Mouse (Mus musculus) forebrain, embryonic 16.5 days (tissue): ENCODE results near the gene Kcnab1. TPM values are rescaled to one million over a fixed set of nuclear protein-coding genes. Genes with fewer than 3 reads are reported as not detected.

Experiments
- ATAC-seq: fragments of 200-750 bp; cut with Nextera tagmentation; 2 replicates; pipeline ENCODE4 v1.8.0; 2017; ENCODE audit warnings: mild to moderate bottlenecking, moderate library complexity
- H3K27ac ChIP-seq: fragments of 300-500 bp; sonication (generic); 2 replicates; pipeline ENCODE4 v1.5.1; 2014; ENCODE audit warnings: low read length, control low read depth
- H3K27me3 ChIP-seq: fragments of 300-500 bp; sonication (generic); replicated peaks from 2 replicates; pipeline ENCODE4 v1.6.1; 2014; ENCODE audit warnings: low read length; ENCODE audit not compliant: control insufficient read depth, insufficient read depth
- H3K36me3 ChIP-seq: fragments of 300-500 bp; sonication (generic); 2 replicates; pipeline ENCODE4 v1.6.1; 2014; ENCODE audit not compliant: control insufficient read depth, insufficient read depth
- H3K4me1 ChIP-seq: fragments of 300-500 bp; sonication (generic); replicated peaks from 2 replicates; pipeline ENCODE4 v1.6.1; 2014; ENCODE audit warnings: low read length; ENCODE audit not compliant: control insufficient read depth, insufficient read depth
- H3K4me2 ChIP-seq: fragments of 300-500 bp; sonication (generic); 2 replicates; pipeline ENCODE4 v1.6.1; 2014; ENCODE audit warnings: mild to moderate bottlenecking, low read length, control low read depth
- H3K4me3 ChIP-seq: fragments of 300-500 bp; sonication (generic); replicated peaks from 2 replicates; pipeline ENCODE4 v1.5.1; 2014; ENCODE audit warnings: mild to moderate bottlenecking, low read length, control low read depth
- H3K9ac ChIP-seq: fragments of 300-500 bp; sonication (generic); replicated peaks from 2 replicates; pipeline ENCODE4 v1.6.1; 2014; ENCODE audit warnings: low read depth, low read length, control low read depth
- H3K9me3 ChIP-seq: fragments of 300-500 bp; sonication (generic); 2 replicates; pipeline ENCODE4 v1.6.1; 2016; ENCODE audit warnings: low read length; ENCODE audit not compliant: control insufficient read depth
- WGBS: fragments of 180-500 bp; shearing (Covaris S2); extraction: QIAGEN DNeasy Blood & Tissue Kit; methylation state at CpG from one replicate; pipeline ENCODE4 v1.1.7; 2014; 5-methylcytosine and 5-hydroxymethylcytosine counted together
- polyA plus RNA-seq: library from polyadenylated mRNA; unstranded; fragments of >200 nt; fragmentation: Nextera tagmentation; extraction: Ambion mirVana; gene quantifications from 2 replicates; pipeline ENCODE4 v1.2.1, GENCODE M21; 2015

Gene Kcnab1
- polyA plus RNA-seq, 1 experiment from 2014 or later = 8.9 TPM

- Histone ChIP-seq H3K27ac (no peak overlapping the region), H3K27me3 (no peaks in the 10 kb centered on the region), H3K9ac (no peak overlapping the region), H3K4me3 (no peak overlapping the region), H3K4me1 (peaks cover 11% of the 10 kb centered on the region; the same call in 1 of the 2 replicates), H3K36me3 (no peaks in the 10 kb centered on the region), H3K9me3 (no peaks in the 10 kb centered on the region), H3K4me2 (no peak overlapping the region)
- no peak for ATAC-seq
Observed at GRCm38 (mm10) chr3:65220287-65220686, 111.1 kb downstream of the Kcnab1 start.

- ATAC-seq = no peak
- Histone ChIP-seq H3K9ac (no peak overlapping the region), H3K4me2 (no peak overlapping the region), H3K4me1 (no peaks in the 10 kb centered on the region), H3K36me3 (no peaks in the 10 kb centered on the region), H3K9me3 (no peaks in the 10 kb centered on the region), H3K27ac (no peak overlapping the region), H3K4me3 (no peak overlapping the region), H3K27me3 (no peaks in the 10 kb centered on the region)
- 93% methylated on average over 2 of the region's 2 CpGs for WGBS
Observed at GRCm38 (mm10) chr3:65223635-65224034, 114.5 kb downstream of the Kcnab1 start.

- ATAC-seq = no peak
- WGBS = 87% methylated on average over 1 of the region's 1 CpGs
- no peak overlapping the region for H3K27ac ChIP-seq
- H3K4me2 ChIP-seq = no peak overlapping the region
- no peaks in the 10 kb centered on the region for H3K4me1 ChIP-seq
- H3K9me3 ChIP-seq = peaks cover 4% of the 10 kb centered on the region; the same call in 1 of the 2 replicates
- no peaks in the 10 kb centered on the region for H3K27me3 ChIP-seq
- H3K4me3 ChIP-seq = no peak overlapping the region
- no peak overlapping the region for H3K9ac ChIP-seq
- H3K36me3 ChIP-seq = no peaks in the 10 kb centered on the region
Observed at GRCm38 (mm10) chr3:65230978-65231377, 121.8 kb downstream of the Kcnab1 start.

GRCm38 (mm10) chr3:65231419-65232090 lies 122.4 kb downstream of the Kcnab1 start:
- Histone ChIP-seq H3K27ac (no peak overlapping the region), H3K36me3 (no peaks in the 10 kb centered on the region), H3K9ac (no peak overlapping the region), H3K4me3 (no peak overlapping the region), H3K4me2 (no peak overlapping the region), H3K4me1 (no peaks in the 10 kb centered on the region), H3K9me3 (peaks cover 9% of the 10 kb centered on the region; the same call in 1 of the 2 replicates), H3K27me3 (no peaks in the 10 kb centered on the region)
- WGBS = 83% methylated on average over 11 of the region's 11 CpGs
- peak; percentile 64 for ATAC-seq

GRCm38 (mm10) chr3:65249023-65249422 lies 139.8 kb downstream of the Kcnab1 start:
- Histone ChIP-seq H3K4me3 (no peak overlapping the region), H3K4me2 (no peak overlapping the region), H3K27ac (no peak overlapping the region), H3K9ac (no peak overlapping the region), H3K4me1 (no peaks in the 10 kb centered on the region), H3K9me3 (no peaks in the 10 kb centered on the region), H3K36me3 (no peaks in the 10 kb centered on the region), H3K27me3 (no peaks in the 10 kb centered on the region)
- 63% methylated on average over 6 of the region's 6 CpGs for WGBS
- no peak for ATAC-seq

GRCm38 (mm10) chr3:65260521-65260920 lies 151.3 kb downstream of the Kcnab1 start:
- no peak for ATAC-seq
- no peak overlapping the region for H3K27ac ChIP-seq
- WGBS = 90% methylated on average over 4 of the region's 4 CpGs

GRCm38 (mm10) chr3:65262506-65263422 lies 153.6 kb downstream of the Kcnab1 start:
- no peak overlapping the region for H3K4me3 ChIP-seq
- no peaks in the 10 kb centered on the region for H3K27me3 ChIP-seq
- no peaks in the 10 kb centered on the region for H3K4me1 ChIP-seq
- H3K36me3 ChIP-seq = no peaks in the 10 kb centered on the region
- H3K4me2 ChIP-seq = no peak overlapping the region
- no peak overlapping the region for H3K27ac ChIP-seq
- 88% methylated on average over 12 of the region's 12 CpGs for WGBS
- no peak for ATAC-seq
- no peaks in the 10 kb centered on the region for H3K9me3 ChIP-seq
- H3K9ac ChIP-seq = no peak overlapping the region

More at GRCm38 (mm10) chr3:65260521-65260920, 151.3 kb downstream of the Kcnab1 start:
- no peak overlapping the region for H3K4me2 ChIP-seq
- no peaks in the 10 kb centered on the region for H3K4me1 ChIP-seq
- no peaks in the 10 kb centered on the region for H3K27me3 ChIP-seq
- no peak overlapping the region for H3K9ac ChIP-seq
- H3K4me3 ChIP-seq = no peak overlapping the region
- no peaks in the 10 kb centered on the region for H3K9me3 ChIP-seq
- no peaks in the 10 kb centered on the region for H3K36me3 ChIP-seq

GRCm38 (mm10) chr3:65273317-65273716 lies 164.1 kb downstream of the Kcnab1 start:
- H3K27me3 ChIP-seq = no peaks in the 10 kb centered on the region
- H3K4me2 ChIP-seq = no peak overlapping the region
- WGBS = 83% methylated on average over 1 of the region's 1 CpGs
- no peak for ATAC-seq
- no peaks in the 10 kb centered on the region for H3K36me3 ChIP-seq
- no peak overlapping the region for H3K9ac ChIP-seq
- H3K4me1 ChIP-seq = no peaks in the 10 kb centered on the region
- no peak overlapping the region for H3K27ac ChIP-seq
- no peaks in the 10 kb centered on the region for H3K9me3 ChIP-seq
- no peak overlapping the region for H3K4me3 ChIP-seq

GRCm38 (mm10) chr3:65277777-65278176 lies 168.6 kb downstream of the Kcnab1 start:
- H3K9me3 ChIP-seq = no peaks in the 10 kb centered on the region
- WGBS = 56% methylated on average over 10 of the region's 10 CpGs
- ATAC-seq = peak; percentile 62; the same call in 1 of the 2 replicates
- H3K4me2 ChIP-seq = no peak overlapping the region
- H3K36me3 ChIP-seq = no peaks in the 10 kb centered on the region
- no peak overlapping the region for H3K9ac ChIP-seq
- H3K27ac ChIP-seq = no peak overlapping the region
- H3K4me1 ChIP-seq = no peaks in the 10 kb centered on the region
- no peak overlapping the region for H3K4me3 ChIP-seq
- no peaks in the 10 kb centered on the region for H3K27me3 ChIP-seq
